Mouse (Mus musculus) B cell, adult 67 days (primary cell): ENCODE results near the gene Olfr2. TPM values are rescaled to one million over a fixed set of nuclear protein-coding genes. Genes with fewer than 3 reads are reported as not detected.

Experiments
- total RNA-seq, 2 experiments: library from RNA; stranded (reverse); gene quantifications; 4 replicates each; pipeline ENCODE4 v1.2.4; 2023

Olfr2 gene
- total RNA-seq, result not detected

DNA sequence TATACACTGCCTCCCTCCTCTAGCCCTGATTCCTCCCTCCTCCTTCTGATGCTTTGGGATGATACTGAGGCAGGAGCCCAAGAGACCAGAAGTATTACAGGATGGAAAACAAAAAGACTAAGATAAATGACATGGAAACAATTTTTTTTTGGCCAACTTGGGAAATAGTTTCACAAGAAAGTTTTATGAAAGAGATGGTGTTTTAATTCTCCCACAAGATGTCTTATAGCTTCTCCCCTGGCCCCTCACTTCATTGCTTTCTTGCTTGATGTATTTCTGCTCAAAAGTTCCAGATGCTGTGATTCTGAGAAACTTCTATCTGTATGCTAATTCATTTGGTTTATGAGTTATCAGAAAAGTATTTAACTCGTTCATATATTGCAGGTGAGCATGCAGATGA is at the start of gene Olfr2:
Olfr2 (minus strand) TSS at position 101 of the 400 bp plus-strand sequence.

DNA sequence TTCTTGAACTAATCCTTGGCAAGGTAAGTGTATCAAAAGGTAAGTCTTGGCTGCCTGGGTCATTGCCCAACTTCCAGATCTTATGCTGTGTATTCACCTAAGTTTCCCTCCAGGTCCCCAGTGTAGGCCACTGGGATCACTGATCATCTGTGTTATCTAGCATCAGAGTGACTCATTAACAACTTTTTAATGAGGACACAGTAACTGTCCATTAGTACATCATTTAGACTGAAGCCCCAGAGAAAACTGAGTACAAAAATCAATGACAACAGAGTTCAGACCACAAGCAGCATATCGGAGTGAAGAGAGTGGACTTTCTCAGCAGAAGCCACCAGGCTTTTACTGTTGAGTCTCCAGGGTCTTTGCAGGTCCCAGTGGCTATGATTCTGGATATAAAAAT is 25.0 kb upstream of the Olfr2 start, which contains the start of gene Olfr713:
Olfr713 (plus strand) TSS at position 301 of the 400 bp plus-strand sequence.

GRCm38 (mm10) chr7:106975353-106975752 is 30.5 kb downstream of the Olfr2 start, which contains the start of gene Olfr711:
Gene Olfr711, minus strand, starts transcription at chr7:106975453.

DNA sequence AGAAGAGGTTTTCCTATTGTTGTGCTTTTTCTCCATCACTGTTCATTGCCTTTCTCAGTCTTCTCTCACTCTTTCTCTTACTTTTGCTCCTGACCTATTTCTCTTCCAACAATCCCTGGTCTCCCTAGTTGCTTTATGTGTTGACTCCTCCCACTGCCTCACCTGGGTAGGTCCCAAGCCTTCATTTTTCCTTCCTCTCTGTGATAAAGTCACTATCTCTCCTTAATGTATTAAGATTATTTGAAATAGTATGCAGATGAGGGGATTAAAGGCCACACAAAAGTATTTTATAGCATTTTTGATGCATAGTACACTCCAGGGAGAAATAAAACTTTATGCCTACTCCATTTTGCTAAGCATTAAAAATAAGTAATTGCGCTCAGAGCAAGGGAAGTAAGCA is 42.0 kb downstream of the Olfr2 start, which contains the start of gene Olfr6:
Olfr6 (minus strand) TSS at position 101 of the 400 bp plus-strand sequence.

DNA sequence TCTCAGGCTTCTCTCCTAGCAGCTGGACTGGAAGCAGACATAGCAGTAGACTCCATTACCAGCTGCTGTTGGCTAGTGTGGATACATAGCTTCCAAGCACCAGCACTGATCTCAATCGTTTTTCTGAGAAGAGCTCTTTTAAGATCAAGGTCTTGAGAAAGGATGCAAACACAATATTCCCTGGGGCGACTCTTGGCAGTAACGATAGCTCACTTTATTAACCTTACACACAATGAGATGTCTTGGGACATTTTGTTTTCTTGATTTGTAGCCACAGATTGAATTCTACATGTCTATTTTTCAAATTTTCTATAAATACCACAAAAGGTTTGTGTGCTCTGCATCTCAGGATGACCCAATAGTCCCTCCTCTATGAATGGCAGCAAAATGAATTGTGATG is 57.7 kb downstream of the Olfr2 start, which contains the start of gene Olfr710:
Olfr710 (minus strand) TSS at position 101 of the 400 bp plus-strand sequence.

Other genes with a start within 250 kb of the Olfr2 start
- gene Olfr699, start 212.9 kb downstream of the Olfr2 start, total RNA-seq, result not detected
- not detected for gene Olfr700, start 197.2 kb downstream of the Olfr2 start, total RNA-seq
- gene Olfr701, start 191.9 kb downstream of the Olfr2 start, total RNA-seq, result not detected
- not detected for gene Olfr702, start 172.2 kb downstream of the Olfr2 start, total RNA-seq
- gene Olfr703, start 162.7 kb downstream of the Olfr2 start, total RNA-seq, result not detected
- gene Olfr704, start 142.9 kb downstream of the Olfr2 start, total RNA-seq, result not detected
- gene Olfr705, start 129.2 kb downstream of the Olfr2 start, total RNA-seq, result not detected
- not detected for gene Olfr706, start 117.9 kb downstream of the Olfr2 start, total RNA-seq
- not detected for gene Olfr707, start 104.8 kb downstream of the Olfr2 start, total RNA-seq
- not detected for gene Olfr1532-ps1, start 98.1 kb downstream of the Olfr2 start, total RNA-seq
- gene Olfr709-ps1, start 73.9 kb downstream of the Olfr2 start, total RNA-seq, result under 1 TPM; 0.15 to 0.18 TPM
- not detected for gene Olfr710, start 57.8 kb downstream of the Olfr2 start, total RNA-seq
- gene Olfr6, start 42.1 kb downstream of the Olfr2 start, total RNA-seq, result not detected
- gene Olfr711, start 30.6 kb downstream of the Olfr2 start, total RNA-seq, result not detected
- gene Olfr713, start 25.1 kb upstream of the Olfr2 start, total RNA-seq, result not detected
- not detected for gene Olfr714, start 64.9 kb upstream of the Olfr2 start, total RNA-seq
- not detected for gene Olfr17, start 87.1 kb upstream of the Olfr2 start, total RNA-seq
- gene Olfr715b, start 104.3 kb upstream of the Olfr2 start, total RNA-seq, result not detected
- gene Olfr715, start 125.0 kb upstream of the Olfr2 start, total RNA-seq, result not detected
- gene Olfr716, start 132.3 kb upstream of the Olfr2 start, total RNA-seq, result not detected
- gene Nlrp14, start 160.9 kb upstream of the Olfr2 start, total RNA-seq, result not detected
- gene Rbmxl2, start 203.4 kb upstream of the Olfr2 start, total RNA-seq, result not detected